Mouse (Mus musculus) erythroblast, embryonic 14.5 days (primary cell): ENCODE measurements around the gene Slamf7.

ENCODE experiments used
- GATA1 ChIP-seq: IDR thresholded peaks from 2 replicates; pipeline ENCODE4 v1.6.1; 2012; ENCODE audit warnings: low read length, inconsistent platforms, mixed read lengths
- TAL1 ChIP-seq: IDR thresholded peaks from 3 replicates; pipeline ENCODE4 v1.6.1; 2012; ENCODE audit warnings: low read length, inconsistent platforms, mixed read lengths

DNA sequence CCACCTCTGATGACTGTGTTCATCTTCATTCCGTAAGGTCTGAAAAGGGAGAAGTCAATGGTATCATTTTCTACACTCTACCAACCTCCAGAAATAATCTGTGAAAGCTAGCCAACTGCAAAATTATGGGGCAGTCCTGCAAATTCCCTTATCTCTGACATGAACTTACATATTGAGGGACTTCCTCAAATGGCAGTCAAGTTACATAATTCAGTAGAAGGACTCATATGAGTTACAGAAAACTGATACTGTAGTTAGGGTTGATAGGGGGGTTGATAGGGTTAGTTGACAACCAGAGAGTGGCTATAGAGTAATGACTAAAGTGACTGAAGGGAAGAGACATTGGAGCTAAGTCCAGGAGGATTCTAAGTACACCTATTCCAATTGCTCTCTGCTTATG, 7.6 kb upstream of the Slamf7 start:
- TF ChIP-seq TAL1 = no peak
- TF ChIP-seq GATA1 = no peak
